Mouse (Mus musculus) gastrocnemius, adult 18-20 months (tissue): ENCODE data around the gene C8a. TPM values are rescaled to one million over a fixed set of nuclear protein-coding genes. Genes with fewer than 3 reads are reported as not detected.

ENCODE experiments used
- DNase-seq: peaks from one replicate; pipeline ENCODE4 v3.0.0; 2021; ENCODE audit warnings: low spot score
- long read RNA-seq, 2 experiments: library from polyadenylated mRNA; stranded (forward); transcript quantifications; one replicate each; pipeline ENCODE4 v2.0.0; 2021
- total RNA-seq, 2 experiments: library from RNA; stranded (reverse); gene quantifications; 2 replicates each; pipeline ENCODE4 v1.2.3; 2021

C8a gene
- total RNA-seq, result under 1 TPM in 1 of 2 experiments, not detected in 1; 0.14 TPM
- long read RNA-seq, experiment 1, result 0 reads
- long read RNA-seq, experiment 2, result 0 reads

GRCm38 (mm10) chr4:104876323-104876722 is at the start of gene C8a:
C8a (minus strand) TSS chr4:104876398.
- DNase-seq, result no peak

GRCm38 (mm10) chr4:104925383-104925782 is 49.2 kb upstream of the C8a start:
- no peak for DNase-seq

- no peak for DNase-seq
Observed at GRCm38 (mm10) chr4:104918017-104918416, 41.8 kb upstream of the C8a start.

- no peak for DNase-seq
Observed at GRCm38 (mm10) chr4:104914711-104915247, 38.6 kb upstream of the C8a start.

- DNase-seq, result no peak
Observed at GRCm38 (mm10) chr4:104913291-104914129, 37.3 kb upstream of the C8a start, which contains the start of gene Fyb2. Fyb2 (plus strand) TSS chr4:104913456.

GRCm38 (mm10) chr4:104911685-104912084 is 35.5 kb upstream of the C8a start:
- peak; percentile 77 for DNase-seq

- no peak for DNase-seq
Observed at GRCm38 (mm10) chr4:104905049-104905448, 28.9 kb upstream of the C8a start.

GRCm38 (mm10) chr4:104902836-104903235 is 26.6 kb upstream of the C8a start:
- DNase-seq, result no peak

GRCm38 (mm10) chr4:104894004-104894734 is 18.0 kb upstream of the C8a start:
- peak; percentile 35 for DNase-seq

GRCm38 (mm10) chr4:104893588-104893987 is 17.4 kb upstream of the C8a start:
- DNase-seq, result no peak

- no peak for DNase-seq
Observed at GRCm38 (mm10) chr4:104891708-104892107, 15.5 kb upstream of the C8a start.

GRCm38 (mm10) chr4:104888499-104889262 is 12.5 kb upstream of the C8a start:
- DNase-seq, result no peak

- no peak for DNase-seq
Observed at GRCm38 (mm10) chr4:104887486-104887885, 11.3 kb upstream of the C8a start.

GRCm38 (mm10) chr4:104875832-104876231 is 366 bp downstream of the C8a start:
- DNase-seq, result no peak

- DNase-seq, result no peak
Observed at GRCm38 (mm10) chr4:104870196-104870595, 6.0 kb downstream of the C8a start.

GRCm38 (mm10) chr4:104869581-104869980 is 6.6 kb downstream of the C8a start:
- no peak for DNase-seq

GRCm38 (mm10) chr4:104864397-104864796 is 11.8 kb downstream of the C8a start:
- DNase-seq, result no peak

- no peak for DNase-seq
Observed at GRCm38 (mm10) chr4:104861241-104861640, 15.0 kb downstream of the C8a start.

GRCm38 (mm10) chr4:104857823-104858222 is 18.4 kb downstream of the C8a start:
- DNase-seq, result no peak

GRCm38 (mm10) chr4:104857029-104857428 is 19.2 kb downstream of the C8a start, which contains the start of gene Gm17662:
Gm17662 (plus strand) TSS chr4:104857329.
- no peak for DNase-seq

GRCm38 (mm10) chr4:104855216-104855615 is 21.0 kb downstream of the C8a start:
- no peak for DNase-seq
